In genomic region chr12:79173721-79174120, GRCm38 (mm10) we compare ENCODE assay signal across 13 mouse cellular contexts. TPM values are rescaled to one million over a fixed set of nuclear protein-coding genes. Genes with fewer than 3 reads are reported as not detected.
DNase-seq lines count a peak whose midpoint lies in the region; ATAC-seq and TF ChIP-seq lines count a peak whose summit lies in the region.
"Had no signal": no experiment of that assay in that cellular context is flagged by ENCODE, and none has a peak within 500 bp of the region (broad histone marks: within the 10 kb centered on the region; RNA-seq: fewer than 3 reads in every experiment).

No protein-coding gene starts in this region.

- no peak overlapping the region for H3K27ac ChIP-seq in layer of hippocampus, adult 2 months
- H3K27ac ChIP-seq in liver, embryonic 12.5 days: peak overlapping the region; percentile 72
- no peak overlapping the region for H3K27ac ChIP-seq in embryonic facial prominence, embryonic 10.5 days (replicated peaks)
- H3K27ac ChIP-seq: embryonic facial prominence, embryonic 13.5 days; forebrain, embryonic 10.5 days; hindbrain, embryonic 12.5 days; limb, embryonic 10.5 days; lung, embryonic 15.5 days had no signal

- no peaks in the 10 kb centered on the region for H3K27me3 ChIP-seq in liver, embryonic 12.5 days (replicated peaks)
- no peaks in the 10 kb centered on the region for H3K27me3 ChIP-seq in embryonic facial prominence, embryonic 10.5 days (replicated peaks; ENCODE audit: low read depth, poor library complexity, severe bottlenecking)
- H3K27me3 ChIP-seq: embryonic facial prominence, embryonic 13.5 days; hindbrain, embryonic 12.5 days; lung, embryonic 15.5 days had no signal

- ATAC-seq in liver, embryonic 12.5 days: no peak

- peaks cover 47% of the 10 kb centered on the region for H3K36me3 ChIP-seq in liver, embryonic 12.5 days
- peaks cover 38% of the 10 kb centered on the region for H3K36me3 ChIP-seq in embryonic facial prominence, embryonic 10.5 days (replicated peaks)

- peak overlapping the region; percentile 10; the same call in 1 of the 2 replicates for H3K9ac ChIP-seq in liver, embryonic 12.5 days
- H3K9ac ChIP-seq: embryonic facial prominence, embryonic 13.5 days; hindbrain, embryonic 12.5 days; lung, embryonic 15.5 days had no signal

- no peak overlapping the region for H3K4me3 ChIP-seq in layer of hippocampus, adult 2 months
- H3K4me3 ChIP-seq in liver, embryonic 12.5 days: no peak overlapping the region
- H3K4me3 ChIP-seq in embryonic facial prominence, embryonic 10.5 days: no peak overlapping the region
- H3K4me3 ChIP-seq: hindbrain, embryonic 12.5 days; lung, embryonic 15.5 days had no signal

- no peaks in the 10 kb centered on the region for H3K9me3 ChIP-seq in liver, embryonic 12.5 days (replicated peaks)
- no peaks in the 10 kb centered on the region for H3K9me3 ChIP-seq in embryonic facial prominence, embryonic 10.5 days
- H3K9me3 ChIP-seq: embryonic facial prominence, embryonic 13.5 days; forebrain, embryonic 10.5 days; hindbrain, embryonic 12.5 days; limb, embryonic 10.5 days; lung, embryonic 15.5 days had no signal

- peak; percentile 41 for DNase-seq in cerebellum, adult 9-10 months
- no peak for DNase-seq in cerebellum, postnatal 4 days (ENCODE audit: low spot score in 2 of 2)
- DNase-seq in layer of hippocampus, adult 2 months (ENCODE audit: low spot score in 2 of 2): no peak
- DNase-seq in layer of hippocampus, adult 9-11 months: no peak
- no peak for DNase-seq in urinary bladder, postnatal 14 days (ENCODE audit: low spot score)
- DNase-seq in embryonic facial prominence, embryonic 10.5 days (ENCODE audit: low spot score): no peak
- DNase-seq in kidney, adult 18-20 months: no peak

- H3K4me2 ChIP-seq in liver, embryonic 12.5 days: peak overlapping the region; percentile 44

- 27% methylated on average over 5 of the region's 5 CpGs for WGBS in liver, embryonic 12.5 days (ENCODE audit: insufficient replicate concordance)
- WGBS in embryonic facial prominence, embryonic 10.5 days: 82% methylated on average over 5 of the region's 5 CpGs

- peak; percentile 33 for TF ChIP-seq CTCF in layer of hippocampus, adult 2 months (conservative IDR thresholded peaks at IDR 0.05)

- H3K4me1 ChIP-seq in liver, embryonic 12.5 days: peaks cover 26% of the 10 kb centered on the region
- peaks cover 6% of the 10 kb centered on the region for H3K4me1 ChIP-seq in embryonic facial prominence, embryonic 10.5 days

RNA-seq across cellular contexts. Expression of gene Vti1b, which starts 1.3 kb away (rescaled TPM):
- total RNA-seq in layer of hippocampus, adult 2 months (2021): 100 to 1,000 TPM; 162 to 167 TPM
- 48.0 and 52.3 TPM in 2 replicates for polyA plus RNA-seq in liver, embryonic 12.5 days (2016; fragmentation: Nextera tagmentation; extraction: Ambion mirVana)
- 90.8 and 93.5 TPM in 2 replicates for polyA plus RNA-seq in embryonic facial prominence, embryonic 10.5 days (2016; fragmentation: Nextera tagmentation; extraction: Ambion mirVana)

RNA-seq across cellular contexts. Expression of gene Rdh11, which starts 18.4 kb away (rescaled TPM):
- 10 to 100 TPM; 17.0 to 20.5 TPM for total RNA-seq in layer of hippocampus, adult 2 months (2021)
- 22.1 and 22.9 TPM in 2 replicates for polyA plus RNA-seq in liver, embryonic 12.5 days (2016; fragmentation: Nextera tagmentation; extraction: Ambion mirVana)
- polyA plus RNA-seq in embryonic facial prominence, embryonic 10.5 days (2016; fragmentation: Nextera tagmentation; extraction: Ambion mirVana): 20.7 and 24.1 TPM in 2 replicates

RNA-seq across cellular contexts. Expression of gene Rdh12, which starts 35.0 kb away (rescaled TPM):
- 1 to 10 TPM; 2.3 to 2.4 TPM for total RNA-seq in layer of hippocampus, adult 2 months (2021)
- polyA plus RNA-seq in liver, embryonic 12.5 days (2016; fragmentation: Nextera tagmentation; extraction: Ambion mirVana): 0.23 and 0.41 TPM in 2 replicates
- polyA plus RNA-seq in embryonic facial prominence, embryonic 10.5 days (2016; fragmentation: Nextera tagmentation; extraction: Ambion mirVana): 1.0 and 1.8 TPM in 2 replicates

RNA-seq across cellular contexts. Expression of gene Arg2, which starts 43.1 kb away (rescaled TPM):
- 1 to 10 TPM; 3.6 to 4.0 TPM for total RNA-seq in layer of hippocampus, adult 2 months (2021)
- 0.08 TPM in 2 replicates for polyA plus RNA-seq in liver, embryonic 12.5 days (2016; fragmentation: Nextera tagmentation; extraction: Ambion mirVana)
- polyA plus RNA-seq in embryonic facial prominence, embryonic 10.5 days (2016; fragmentation: Nextera tagmentation; extraction: Ambion mirVana): 2.9 and 3.5 TPM in 2 replicates
